Mouse (Mus musculus): ENCODE results near the gene Klf1.

The Klf1 gene

GRCm38 (mm10) chr8:84901752-84902151, at the start of gene Klf1:
Klf1 (plus strand) TSS chr8:84901928.
- no peak for DNase-seq (ENCODE audit: low read depth, low spot score)

DNA sequence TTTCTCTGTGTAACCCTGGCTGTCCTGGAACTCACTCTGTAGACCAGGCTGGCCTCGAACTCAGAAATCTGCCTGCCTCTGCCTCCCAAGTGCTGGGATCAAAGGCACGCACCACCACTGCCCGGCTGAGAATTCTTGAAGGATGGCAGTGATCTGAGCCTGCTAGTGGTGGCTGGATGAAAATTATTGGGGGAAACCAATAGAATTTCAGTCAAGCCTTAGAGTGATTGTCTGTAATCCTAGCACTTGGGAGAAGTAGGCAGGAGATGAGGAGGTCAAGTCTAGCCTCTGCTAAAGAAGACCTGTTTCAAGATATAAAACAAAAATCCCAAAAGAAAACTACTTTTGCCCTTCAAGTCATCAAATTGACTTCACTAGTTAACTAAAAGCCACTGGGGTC, 45.3 kb upstream of the Klf1 start:
- no peak for DNase-seq (ENCODE audit: low read depth, low spot score)

- DNase-seq (ENCODE audit: low read depth, low spot score) = peak; percentile 91
These were observed 44.8 kb upstream of the Klf1 start, which contains the start of gene Farsa for GRCm38 (mm10) chr8:84856864-84857441. Farsa (plus strand) TSS chr8:84856989.

DNA sequence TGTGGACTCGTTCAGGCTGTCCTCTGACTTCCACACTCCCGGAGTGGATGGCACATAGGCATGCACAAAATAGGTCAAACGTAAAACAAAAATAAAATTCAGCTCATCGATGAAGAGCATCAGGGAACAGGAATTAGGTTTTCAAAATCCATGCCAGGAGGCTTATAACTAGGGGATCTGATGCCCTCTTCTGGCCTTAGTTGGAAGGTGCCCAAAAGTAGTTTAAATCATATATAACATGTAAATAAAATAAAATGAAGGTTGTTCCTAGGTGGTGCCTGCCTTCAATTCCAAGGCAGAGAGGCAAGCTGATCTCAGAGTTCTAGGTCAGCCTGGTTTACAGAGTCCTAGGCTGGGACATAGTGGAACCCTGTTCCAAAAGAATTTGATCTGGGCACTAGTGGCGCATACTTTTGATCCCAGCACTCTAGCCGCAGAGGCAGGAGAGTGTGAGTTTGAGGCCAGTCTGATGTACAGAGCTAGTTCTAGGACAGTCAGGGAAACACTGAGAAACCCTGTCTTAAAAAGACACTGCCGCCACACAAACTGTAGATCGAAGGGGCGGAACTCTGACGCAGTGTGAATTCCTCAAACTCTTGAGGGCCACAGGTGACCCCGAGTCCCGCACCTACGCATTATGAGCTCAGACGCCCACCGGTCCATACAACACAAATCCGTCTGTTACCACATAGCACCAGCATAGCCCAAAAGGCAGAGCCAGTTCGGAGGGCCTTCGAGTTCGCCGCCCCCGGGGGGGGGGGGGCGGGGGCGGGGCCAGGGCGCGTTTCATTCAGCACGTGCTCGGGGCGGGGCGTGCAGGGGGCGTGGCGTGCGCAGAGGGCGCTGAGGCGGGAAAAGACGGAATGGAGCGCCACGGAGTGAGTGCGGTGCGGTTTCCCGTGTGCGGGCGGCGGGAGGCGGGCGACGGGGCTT, 30.1 kb upstream of the Klf1 start, which contains the start of gene Syce2:
Syce2 (plus strand) TSS at position 736 of the 933 bp plus-strand sequence.
- no peak for DNase-seq (ENCODE audit: low read depth, low spot score)

DNA sequence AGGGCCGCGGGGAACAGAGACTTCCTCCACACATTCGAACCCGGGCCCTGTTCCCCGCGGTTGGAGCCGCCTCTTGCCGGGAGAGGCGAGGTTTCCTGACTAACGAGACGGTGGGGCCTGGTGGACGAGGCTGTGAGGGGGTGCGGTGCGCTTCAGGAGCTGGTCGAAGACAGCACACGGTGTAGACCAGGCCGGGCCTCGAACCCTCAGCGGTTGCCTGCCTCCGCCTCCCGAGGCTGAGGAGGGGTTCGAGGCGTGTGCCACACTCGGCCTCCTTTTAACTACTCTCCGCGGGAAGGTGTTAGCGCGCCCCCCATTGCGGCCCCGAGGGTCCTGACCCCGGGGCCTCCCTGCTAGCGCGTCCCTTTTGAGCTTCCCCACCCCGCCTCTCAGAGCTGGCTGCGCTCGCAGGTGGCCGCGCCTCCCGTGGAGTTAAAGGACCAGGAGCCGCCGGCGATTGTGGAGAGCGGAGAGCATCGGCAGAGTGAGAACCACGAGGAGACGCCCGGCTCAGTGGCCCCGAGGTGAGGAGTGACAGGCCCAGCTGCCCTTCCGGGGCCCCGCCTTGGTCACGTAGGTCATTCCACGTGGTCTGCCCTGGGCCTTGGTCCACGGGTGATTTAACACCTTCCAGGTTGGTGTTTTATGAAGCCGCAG, 29.3 kb upstream of the Klf1 start:
- DNase-seq (ENCODE audit: low read depth, low spot score) = no peak

DNA sequence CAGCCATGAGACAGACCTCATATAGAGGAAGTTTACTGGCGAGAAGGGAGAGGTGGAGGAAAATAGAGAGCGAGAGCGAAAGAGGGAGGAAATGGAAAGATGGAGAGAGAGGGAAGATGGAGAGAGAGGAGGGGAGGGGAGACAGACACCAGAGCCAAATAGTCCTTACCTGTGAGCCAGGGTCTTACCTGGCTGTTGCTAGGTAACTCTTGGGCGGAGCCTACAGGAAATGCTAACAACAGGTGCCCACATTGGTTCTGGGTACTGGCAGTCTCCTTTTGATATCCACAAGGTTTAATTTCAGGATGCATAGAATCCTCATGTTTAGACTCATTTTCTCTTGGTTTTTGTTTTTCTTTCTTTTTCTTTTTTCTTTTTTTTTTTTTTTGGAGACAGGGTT, 28.7 kb upstream of the Klf1 start:
- DNase-seq (ENCODE audit: low read depth, low spot score) = no peak

DNA sequence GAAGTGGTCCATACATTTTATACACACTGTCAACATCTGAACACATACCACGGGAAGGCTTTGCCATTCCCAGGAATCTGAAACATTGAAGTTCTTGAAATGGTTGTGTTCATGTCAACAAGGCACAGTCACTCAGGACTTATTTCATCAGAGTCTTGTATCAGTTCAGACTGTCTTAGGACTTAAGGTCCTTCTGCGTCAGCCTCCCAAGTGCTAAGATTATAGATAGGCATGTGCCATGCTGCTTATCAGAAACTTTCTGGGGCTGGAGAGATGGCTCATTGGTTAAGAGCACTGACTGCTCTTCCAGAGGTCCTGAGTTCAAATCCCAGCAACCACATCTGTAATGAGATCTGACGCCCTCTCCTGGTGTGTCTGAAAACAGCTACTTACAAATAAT, 27.4 kb upstream of the Klf1 start:
- DNase-seq (ENCODE audit: low read depth, low spot score) = no peak

DNA sequence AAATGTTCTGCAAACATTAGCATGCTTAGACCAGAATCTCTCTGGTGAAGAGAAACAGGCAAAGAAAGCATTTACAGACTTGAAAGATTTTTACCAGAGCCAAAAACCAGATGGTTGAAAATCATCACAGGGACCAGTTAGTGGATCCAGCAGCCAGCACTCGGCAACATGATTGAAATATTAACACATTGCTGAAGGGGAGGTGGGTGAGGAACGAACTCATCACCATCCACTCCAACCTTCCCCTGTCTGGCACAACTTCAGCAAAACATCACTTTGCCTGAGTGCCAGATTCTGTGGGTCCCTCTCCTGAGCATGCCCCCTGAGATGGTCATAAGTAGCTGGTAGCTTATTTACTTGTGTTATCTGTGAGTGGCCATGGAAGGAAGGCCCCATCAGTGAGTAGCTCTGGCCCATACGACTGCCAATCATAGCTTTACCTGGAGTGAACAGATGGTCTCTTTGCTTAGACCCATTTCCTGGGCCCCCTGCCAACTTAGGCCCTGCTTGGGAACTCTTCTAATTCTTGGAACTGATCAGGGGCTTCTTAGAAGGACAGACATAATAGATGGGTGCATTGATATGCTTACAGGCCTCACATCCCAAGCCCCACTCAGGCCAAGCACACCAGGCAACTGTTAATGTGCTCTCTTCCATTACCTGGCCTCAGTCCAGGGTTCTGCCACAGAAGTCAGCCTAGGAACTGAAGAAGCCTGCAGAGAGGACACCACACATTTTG, 24.3 kb upstream of the Klf1 start:
- no peak for DNase-seq (ENCODE audit: low read depth, low spot score)

- no peak for DNase-seq (ENCODE audit: low read depth, low spot score)
These were observed 22.8 kb upstream of the Klf1 start for GRCm38 (mm10) chr8:84878915-84879314.

- DNase-seq (ENCODE audit: low read depth, low spot score) = no peak
These were observed 17.0 kb upstream of the Klf1 start for GRCm38 (mm10) chr8:84884728-84885127.

GRCm38 (mm10) chr8:84888280-84888679, 13.4 kb upstream of the Klf1 start:
- DNase-seq (ENCODE audit: low read depth, low spot score) = no peak

- no peak for DNase-seq (ENCODE audit: low read depth, low spot score)
These were observed 12.6 kb upstream of the Klf1 start for GRCm38 (mm10) chr8:84889141-84889540.

GRCm38 (mm10) chr8:84892993-84893708, 8.6 kb upstream of the Klf1 start:
- no peak for DNase-seq (ENCODE audit: low read depth, low spot score)

DNA sequence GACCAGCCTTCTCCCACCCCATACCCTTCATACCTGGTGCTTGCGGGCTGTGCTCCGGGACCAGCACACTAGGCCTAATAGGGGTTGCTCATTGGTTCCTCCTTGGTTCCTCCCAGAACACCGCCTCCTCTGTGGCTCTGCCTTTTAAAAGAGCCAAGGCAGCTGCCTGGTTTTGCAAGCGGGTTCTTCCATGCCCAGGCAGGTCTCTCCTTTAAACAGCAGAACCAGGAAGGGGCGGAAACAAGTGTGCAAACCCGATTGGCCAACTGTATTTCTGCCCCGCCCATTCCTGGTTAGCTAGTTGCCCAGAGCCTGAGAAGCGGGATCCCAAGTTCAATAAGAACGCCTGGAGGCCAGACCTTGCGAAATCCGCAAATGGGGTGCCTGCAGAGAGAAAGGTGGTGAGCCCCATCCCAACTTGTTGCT, 8.0 kb upstream of the Klf1 start, which contains the start of gene Gcdh:
Gcdh (minus strand) TSS at position 213 of the 426 bp plus-strand sequence.
- peak; percentile 95 for DNase-seq (ENCODE audit: low read depth, low spot score)

DNA sequence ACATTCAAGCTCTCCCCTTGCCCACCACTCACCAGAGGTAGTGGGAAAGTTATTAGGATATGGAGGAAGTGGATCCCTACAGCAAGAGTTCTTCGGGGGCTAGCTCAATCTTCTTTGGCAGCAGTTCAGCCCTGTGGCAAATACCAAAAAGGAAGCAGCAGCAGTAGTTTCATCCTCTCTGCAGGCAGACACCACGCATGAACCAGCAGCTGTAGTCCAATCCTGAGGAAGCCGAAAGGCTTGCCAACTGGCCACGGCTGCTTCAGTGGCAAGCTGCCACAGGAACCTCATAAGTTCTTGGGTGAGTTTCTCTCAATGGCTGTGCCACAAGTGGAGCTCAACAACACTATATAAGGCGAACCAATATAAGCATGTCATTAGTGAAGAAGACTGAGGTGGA, 5.8 kb upstream of the Klf1 start:
- DNase-seq (ENCODE audit: low read depth, low spot score) = no peak

DNA sequence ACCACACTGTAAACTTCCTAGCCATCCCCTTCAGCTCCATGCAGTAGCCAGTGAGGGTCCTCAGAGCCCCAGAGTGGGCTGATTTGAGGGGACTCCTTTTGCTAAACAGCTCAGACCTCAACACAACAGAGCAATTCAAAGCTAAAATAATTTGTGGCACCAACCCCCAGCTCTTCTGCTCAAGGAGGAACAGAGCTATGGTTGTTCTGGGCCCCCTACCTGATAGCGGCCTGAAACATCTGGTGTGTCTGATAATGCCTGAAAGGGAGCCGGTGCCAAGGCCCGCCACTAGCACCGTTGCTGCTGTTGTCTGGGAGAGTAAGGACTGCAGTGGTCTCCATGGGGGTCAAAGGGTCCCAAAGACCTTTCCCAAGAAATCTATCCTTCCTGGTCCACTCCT, 657 bp upstream of the Klf1 start:
- no peak for DNase-seq (ENCODE audit: low read depth, low spot score)

GRCm38 (mm10) chr8:84902367-84902919, 715 bp downstream of the Klf1 start:
- DNase-seq (ENCODE audit: low read depth, low spot score) = no peak

- DNase-seq (ENCODE audit: low read depth, low spot score) = peak; percentile 77
These were observed 1.4 kb downstream of the Klf1 start for GRCm38 (mm10) chr8:84902920-84903661.

- no peak for DNase-seq (ENCODE audit: low read depth, low spot score)
These were observed 2.6 kb downstream of the Klf1 start for GRCm38 (mm10) chr8:84904351-84904750.

GRCm38 (mm10) chr8:84907037-84907436, 5.3 kb downstream of the Klf1 start:
- no peak for DNase-seq (ENCODE audit: low read depth, low spot score)
